Mouse (Mus musculus): ENCODE measurements around the gene Cxcr2. TPM values are rescaled to one million over a fixed set of nuclear protein-coding genes. Genes with fewer than 3 reads are reported as not detected.

The Cxcr2 gene
- polyA plus RNA-seq, 1 experiment from 2014 or later, result 3.2 TPM

DNA sequence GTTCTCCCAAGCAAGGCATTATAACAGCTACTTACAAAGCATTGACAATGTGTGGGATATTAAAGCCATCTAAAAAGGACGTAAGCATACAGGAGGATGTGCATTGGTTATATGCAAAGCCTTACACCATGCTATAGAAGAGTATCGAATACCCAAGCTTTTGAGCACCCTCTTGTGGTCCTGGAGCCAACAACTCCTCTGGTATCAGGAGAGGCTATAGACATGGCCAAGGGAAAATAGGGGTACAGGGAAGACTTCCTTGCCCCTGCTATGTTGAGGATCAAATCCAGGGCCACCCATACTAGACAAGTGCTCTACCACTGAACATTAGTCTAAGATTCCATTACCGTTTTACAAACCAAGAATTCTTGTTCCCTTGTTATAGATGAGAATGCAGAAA lies 21.8 kb upstream of the Cxcr2 start:
- no peak overlapping the region for H3K27ac ChIP-seq (ENCODE audit: low read depth)
- no peaks in the 10 kb centered on the region for H3K36me3 ChIP-seq (replicated peaks; ENCODE audit: insufficient read depth, low read length)
- H3K4me2 ChIP-seq (ENCODE audit: low read depth, low read length), result no peak overlapping the region
- no peak overlapping the region for H3K9ac ChIP-seq (replicated peaks)
- H3K4me3 ChIP-seq (ENCODE audit: low read depth, low read length), result no peak overlapping the region
- ATAC-seq, result no peak
- WGBS (ENCODE audit: insufficient replicate concordance), result 52% methylated on average over 3 of the region's 3 CpGs
- no peaks in the 10 kb centered on the region for H3K27me3 ChIP-seq (ENCODE audit: insufficient read depth, low read length)
- peaks cover 7% of the 10 kb centered on the region for H3K4me1 ChIP-seq (ENCODE audit: insufficient read depth)
- no peak for DNase-seq
- TF ChIP-seq CTCF (IDR thresholded peaks at IDR 0.05; ENCODE audit: low read depth), result peak; percentile 39
- no peak for TF ChIP-seq EP300 (IDR thresholded peaks at IDR 0.05; ENCODE audit: low read depth)
- no peaks in the 10 kb centered on the region for H3K9me3 ChIP-seq (ENCODE audit: low read length)

DNA sequence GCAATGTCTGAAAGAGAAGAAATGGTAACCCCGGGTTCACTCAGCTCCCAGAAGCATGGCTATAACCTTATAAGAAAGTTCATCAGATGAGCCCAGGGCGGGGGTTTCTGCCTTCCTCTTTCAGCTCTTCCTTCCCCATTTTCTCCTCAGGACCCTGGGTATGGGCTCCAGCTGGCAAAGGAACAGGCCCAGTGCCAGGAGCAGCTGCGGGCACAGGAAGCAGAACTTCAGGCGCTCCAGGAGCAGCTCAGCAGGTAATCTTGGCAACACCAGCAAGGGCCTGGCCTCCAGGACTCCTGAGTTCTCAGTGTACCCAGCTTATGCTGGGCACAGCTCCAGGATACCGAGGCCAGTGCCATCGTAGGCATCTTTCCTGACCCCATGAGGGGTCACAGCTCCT lies 19.8 kb upstream of the Cxcr2 start:
- no peak overlapping the region for H3K4me2 ChIP-seq (ENCODE audit: low read depth, low read length)
- no peaks in the 10 kb centered on the region for H3K36me3 ChIP-seq (replicated peaks; ENCODE audit: insufficient read depth, low read length)
- no peak overlapping the region for H3K9ac ChIP-seq (replicated peaks)
- TF ChIP-seq EP300 (IDR thresholded peaks at IDR 0.05; ENCODE audit: low read depth) (no peak), CTCF (IDR thresholded peaks at IDR 0.05; ENCODE audit: low read depth) (no peak)
- H3K4me1 ChIP-seq (ENCODE audit: insufficient read depth), result peaks cover 7% of the 10 kb centered on the region
- ATAC-seq (no peak), DNase-seq (no peak)
- H3K4me3 ChIP-seq (ENCODE audit: low read depth, low read length), result no peak overlapping the region
- H3K27me3 ChIP-seq (ENCODE audit: insufficient read depth, low read length), result no peaks in the 10 kb centered on the region
- WGBS (ENCODE audit: insufficient replicate concordance), result 44% methylated on average over 6 of the region's 6 CpGs
- H3K9me3 ChIP-seq (ENCODE audit: low read length), result no peaks in the 10 kb centered on the region
- no peak overlapping the region for H3K27ac ChIP-seq (ENCODE audit: low read depth)

DNA sequence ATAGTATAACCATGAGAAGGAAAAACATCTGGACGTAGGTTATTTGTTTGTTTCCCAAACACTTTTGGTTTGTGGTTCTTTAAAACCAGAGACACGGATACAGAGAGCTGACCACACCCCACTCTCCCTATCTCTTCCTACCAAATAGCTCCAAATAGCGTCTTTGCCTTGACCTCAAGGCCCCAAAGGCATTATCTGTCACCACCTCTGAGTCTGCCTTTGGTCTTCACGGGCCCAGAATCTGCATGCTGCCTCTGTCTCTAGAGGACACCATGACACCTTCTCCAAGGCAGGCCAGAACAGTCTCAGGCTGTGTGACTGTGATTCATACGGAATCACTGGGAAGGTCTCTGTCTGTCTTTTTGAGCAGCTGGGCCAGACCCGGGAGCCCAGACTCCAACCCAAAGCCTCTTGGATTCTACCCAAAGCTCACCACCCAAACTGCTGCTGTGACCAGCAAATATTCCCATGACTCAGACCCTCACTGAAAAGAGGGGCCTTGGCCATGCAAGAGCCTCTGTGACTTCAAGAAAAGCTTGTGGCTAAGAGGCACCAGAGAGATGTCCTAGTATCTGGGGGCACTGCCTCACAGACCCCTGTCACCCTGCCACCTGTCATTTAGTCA lies 18.4 kb upstream of the Cxcr2 start:
- Histone ChIP-seq H3K9me3 (ENCODE audit: low read length) (no peaks in the 10 kb centered on the region), H3K4me1 (ENCODE audit: insufficient read depth) (peaks cover 7% of the 10 kb centered on the region), H3K27ac (ENCODE audit: low read depth) (no peak overlapping the region), H3K4me2 (ENCODE audit: low read depth, low read length) (no peak overlapping the region), H3K9ac (replicated peaks) (no peak overlapping the region), H3K27me3 (ENCODE audit: insufficient read depth, low read length) (no peaks in the 10 kb centered on the region), H3K4me3 (ENCODE audit: low read depth, low read length) (no peak overlapping the region), H3K36me3 (replicated peaks; ENCODE audit: insufficient read depth, low read length) (no peaks in the 10 kb centered on the region)
- WGBS (ENCODE audit: insufficient replicate concordance), result 53% methylated on average over 6 of the region's 6 CpGs
- no peak for TF ChIP-seq EP300 (IDR thresholded peaks at IDR 0.05; ENCODE audit: low read depth)
- no peak for TF ChIP-seq CTCF (IDR thresholded peaks at IDR 0.05; ENCODE audit: low read depth)
- ATAC-seq (no peak), DNase-seq (no peak)

DNA sequence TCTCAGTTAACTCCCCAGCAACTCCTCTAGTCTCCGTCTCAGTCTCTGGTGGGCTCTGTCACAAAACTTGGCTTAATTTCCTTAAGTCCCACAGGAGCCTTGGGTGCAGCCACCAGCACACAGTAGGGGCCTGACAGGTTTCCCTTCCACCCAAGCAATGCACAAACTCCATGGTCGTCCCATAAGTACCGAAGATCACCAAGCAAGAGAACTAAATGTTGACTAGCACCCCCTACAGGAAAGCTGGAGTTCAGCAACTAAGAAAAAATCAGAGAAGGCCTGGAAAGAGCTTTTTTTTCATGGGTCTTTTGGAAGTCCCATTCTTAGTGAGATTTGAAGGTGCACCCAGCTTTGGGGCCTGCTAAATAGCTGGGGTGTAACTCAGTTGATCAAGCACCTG lies 14.4 kb upstream of the Cxcr2 start:
- Histone ChIP-seq H3K4me2 (ENCODE audit: low read depth, low read length) (no peak overlapping the region), H3K9ac (replicated peaks) (no peak overlapping the region), H3K4me3 (ENCODE audit: low read depth, low read length) (no peak overlapping the region), H3K36me3 (replicated peaks; ENCODE audit: insufficient read depth, low read length) (no peaks in the 10 kb centered on the region), H3K9me3 (ENCODE audit: low read length) (no peaks in the 10 kb centered on the region), H3K27ac (ENCODE audit: low read depth) (no peak overlapping the region), H3K4me1 (ENCODE audit: insufficient read depth) (peaks cover 4% of the 10 kb centered on the region), H3K27me3 (ENCODE audit: insufficient read depth, low read length) (no peaks in the 10 kb centered on the region)
- no peak for DNase-seq
- TF ChIP-seq EP300 (IDR thresholded peaks at IDR 0.05; ENCODE audit: low read depth) (no peak), CTCF (IDR thresholded peaks at IDR 0.05; ENCODE audit: low read depth) (peak; percentile 58)
- 55% methylated on average over 3 of the region's 3 CpGs for WGBS (ENCODE audit: insufficient replicate concordance)
- no peak for ATAC-seq

DNA sequence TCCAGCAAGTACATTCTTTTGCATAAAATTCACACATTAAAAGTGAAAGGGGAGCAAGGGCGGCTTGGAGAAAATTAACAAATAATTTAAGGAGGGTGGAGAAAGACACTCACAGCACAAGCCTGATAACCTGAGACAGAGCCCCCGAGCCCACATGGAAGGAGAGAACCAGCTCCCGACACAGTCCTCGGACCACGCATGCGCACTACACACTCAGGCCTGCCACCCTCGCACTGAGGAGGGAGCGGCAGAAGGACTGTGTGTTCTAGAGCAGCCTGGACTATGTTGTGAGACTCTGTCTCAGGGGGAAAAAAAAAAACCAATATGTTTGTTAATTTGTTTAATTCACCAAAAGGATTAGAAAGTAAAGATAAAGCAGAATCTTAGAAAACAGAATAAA lies 12.0 kb upstream of the Cxcr2 start:
- TF ChIP-seq EP300 (IDR thresholded peaks at IDR 0.05; ENCODE audit: low read depth) (no peak), CTCF (IDR thresholded peaks at IDR 0.05; ENCODE audit: low read depth) (no peak)
- Histone ChIP-seq H3K27me3 (ENCODE audit: insufficient read depth, low read length) (no peaks in the 10 kb centered on the region), H3K4me2 (ENCODE audit: low read depth, low read length) (no peak overlapping the region), H3K9me3 (ENCODE audit: low read length) (no peaks in the 10 kb centered on the region), H3K4me3 (ENCODE audit: low read depth, low read length) (no peak overlapping the region), H3K27ac (ENCODE audit: low read depth) (no peak overlapping the region), H3K36me3 (replicated peaks; ENCODE audit: insufficient read depth, low read length) (no peaks in the 10 kb centered on the region), H3K9ac (replicated peaks) (no peak overlapping the region), H3K4me1 (ENCODE audit: insufficient read depth) (no peaks in the 10 kb centered on the region)
- DNase-seq, result no peak
- WGBS (ENCODE audit: insufficient replicate concordance), result 85% methylated on average over 8 of the region's 8 CpGs
- ATAC-seq, result no peak

DNA sequence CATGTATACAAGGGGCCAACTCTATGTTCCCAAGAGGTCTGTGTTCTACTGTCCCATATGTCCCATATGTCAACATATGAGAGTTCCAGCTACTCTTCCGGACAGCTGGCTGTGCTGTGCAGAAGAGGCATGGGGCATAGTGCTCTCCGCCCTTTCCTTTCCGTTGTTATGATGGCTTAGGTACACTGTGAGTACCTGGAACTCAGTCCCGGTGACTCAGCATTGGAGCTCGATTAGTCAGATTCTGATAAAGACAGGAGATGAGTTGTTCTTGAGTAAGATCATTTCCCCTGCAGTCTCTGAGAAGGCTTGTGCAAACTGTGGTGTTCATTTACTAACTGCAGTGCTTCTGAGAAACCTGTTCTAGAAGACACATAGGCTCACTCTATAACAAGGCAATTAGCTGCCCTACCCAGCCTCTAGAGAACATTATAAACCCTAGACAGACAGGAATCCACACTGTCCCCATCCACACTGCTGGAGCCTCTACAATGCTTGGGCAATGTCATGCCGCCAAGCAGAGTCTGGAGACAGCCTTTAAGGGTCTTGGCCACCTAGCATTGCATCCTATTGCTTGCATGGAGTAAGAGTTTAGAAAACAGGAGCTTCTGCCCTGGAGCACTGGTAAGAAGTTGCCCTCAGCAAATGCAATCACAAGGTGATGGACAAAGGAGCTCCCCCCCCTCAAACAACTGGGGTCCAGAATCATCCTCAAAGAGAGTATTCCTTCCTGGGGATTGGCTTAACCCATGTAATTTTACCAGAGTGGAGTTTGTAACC lies 4.5 kb upstream of the Cxcr2 start:
- 53% methylated on average over 6 of the region's 6 CpGs for WGBS (ENCODE audit: insufficient replicate concordance)
- Histone ChIP-seq H3K9me3 (ENCODE audit: low read length) (no peaks in the 10 kb centered on the region), H3K4me1 (ENCODE audit: insufficient read depth) (peaks cover 8% of the 10 kb centered on the region), H3K9ac (replicated peaks) (no peak overlapping the region), H3K4me2 (ENCODE audit: low read depth, low read length) (no peak overlapping the region), H3K27me3 (ENCODE audit: insufficient read depth, low read length) (no peaks in the 10 kb centered on the region), H3K36me3 (replicated peaks; ENCODE audit: insufficient read depth, low read length) (no peaks in the 10 kb centered on the region), H3K4me3 (ENCODE audit: low read depth, low read length) (no peak overlapping the region), H3K27ac (ENCODE audit: low read depth) (no peak overlapping the region)
- TF ChIP-seq EP300 (IDR thresholded peaks at IDR 0.05; ENCODE audit: low read depth) (no peak), CTCF (IDR thresholded peaks at IDR 0.05; ENCODE audit: low read depth) (no peak)
- ATAC-seq (no peak), DNase-seq (no peak)
